Mouse (Mus musculus) CD4-positive helper T cell, adult 2 months (primary cell): Measurements from ENCODE around the gene Elp5.
"Not testable (repeated sequence)": the region's sequence is repeated elsewhere in the genome, so short reads cannot be mapped to it uniquely, and the experiment has no call there.

Experiments
- DNase-seq: peaks from one replicate; pipeline ENCODE4 v3.0.0-alpha.2; 2012; ENCODE audit warnings: low read depth, missing footprints, low spot score

Gene Elp5

GRCm38 (mm10) chr11:69982225-69982624 is at the start of gene Elp5:
Elp5 (minus strand) TSS chr11:69982517.
- no peak for DNase-seq

- no peak for DNase-seq
These were observed 49.0 kb upstream of the Elp5 start for GRCm38 (mm10) chr11:70031321-70031670.

GRCm38 (mm10) chr11:70030651-70031320 is 48.5 kb upstream of the Elp5 start:
- no peak for DNase-seq

- no peak for DNase-seq
These were observed 47.7 kb upstream of the Elp5 start for GRCm38 (mm10) chr11:70029829-70030550.

- peak; percentile 92 for DNase-seq
These were observed 46.9 kb upstream of the Elp5 start for GRCm38 (mm10) chr11:70029130-70029801.

- DNase-seq, result no peak
These were observed 46.2 kb upstream of the Elp5 start for GRCm38 (mm10) chr11:70028401-70029129.

GRCm38 (mm10) chr11:70027397-70027796 is 45.1 kb upstream of the Elp5 start:
- DNase-seq, result peak; percentile 73

GRCm38 (mm10) chr11:70026689-70027088 is 44.4 kb upstream of the Elp5 start:
- no peak for DNase-seq

- DNase-seq, result no peak
These were observed 41.8 kb upstream of the Elp5 start for GRCm38 (mm10) chr11:70024151-70024514.

- DNase-seq, result no peak
These were observed 41.3 kb upstream of the Elp5 start for GRCm38 (mm10) chr11:70023481-70024150.

- peak; percentile 94 for DNase-seq
These were observed 39.2 kb upstream of the Elp5 start for GRCm38 (mm10) chr11:70021264-70022132.

- DNase-seq, result peak; percentile 82
These were observed 38.5 kb upstream of the Elp5 start for GRCm38 (mm10) chr11:70020731-70021263.

- DNase-seq, result peak; percentile 52
These were observed 37.8 kb upstream of the Elp5 start for GRCm38 (mm10) chr11:70020022-70020631.

GRCm38 (mm10) chr11:70019495-70020021 is 37.2 kb upstream of the Elp5 start:
- DNase-seq, result no peak

GRCm38 (mm10) chr11:70018131-70018990 is 36.0 kb upstream of the Elp5 start:
- peak; percentile 63 for DNase-seq

GRCm38 (mm10) chr11:70017199-70017767 is 35.0 kb upstream of the Elp5 start:
- DNase-seq, result no peak

- DNase-seq, result no peak
These were observed 34.4 kb upstream of the Elp5 start, which contains the start of gene Dlg4 for GRCm38 (mm10) chr11:70016669-70017068. Dlg4 (plus strand) TSS chr11:70016942.

- not testable (repeated sequence) for DNase-seq
These were observed 33.9 kb upstream of the Elp5 start for GRCm38 (mm10) chr11:70016177-70016576.
